Mouse (Mus musculus) heart, embryonic 11.5 days (tissue): Measurements from ENCODE around the gene Tmem74b. TPM values are rescaled to one million over a fixed set of nuclear protein-coding genes. Genes with fewer than 3 reads are reported as not detected.

ENCODE experiments used
- ATAC-seq: fragments of 200-750 bp; cut with Nextera tagmentation; replicated peaks from 2 replicates; pipeline ENCODE4 v1.8.0; 2017; ENCODE audit warnings: moderate library complexity; ENCODE audit not compliant: insufficient number of reproducible peaks, low FRiP score, low TSS enrichment
- H3K27ac ChIP-seq: fragments of 300-500 bp; sonication (generic); 2 replicates; pipeline ENCODE4 v1.5.1; 2014; ENCODE audit warnings: mild to moderate bottlenecking, low read depth, low read length
- H3K27me3 ChIP-seq: fragments of 300-500 bp; sonication (generic); 2 replicates; pipeline ENCODE4 v1.6.1; 2014; ENCODE audit warnings: mild to moderate bottlenecking, low read length, mixed read lengths; ENCODE audit not compliant: control insufficient read depth, insufficient read depth
- H3K36me3 ChIP-seq: fragments of 300-500 bp; sonication (generic); 2 replicates; pipeline ENCODE4 v1.6.1; 2014; ENCODE audit warnings: mild to moderate bottlenecking, low read length, moderate library complexity, mixed read lengths; ENCODE audit not compliant: control insufficient read depth, insufficient read depth
- H3K4me1 ChIP-seq: fragments of 300-500 bp; sonication (generic); 2 replicates; pipeline ENCODE4 v1.6.1; 2014; ENCODE audit warnings: low read length; ENCODE audit not compliant: control insufficient read depth, insufficient read depth
- H3K4me2 ChIP-seq: fragments of 300-500 bp; sonication (generic); 2 replicates; pipeline ENCODE4 v1.6.1; 2014; ENCODE audit warnings: mild to moderate bottlenecking, moderate library complexity
- H3K4me3 ChIP-seq: fragments of 300-500 bp; sonication (generic); 2 replicates; pipeline ENCODE4 v1.5.1; 2014; ENCODE audit warnings: low read depth, low read length
- H3K9ac ChIP-seq: fragments of 300-500 bp; sonication (generic); 2 replicates; pipeline ENCODE4 v1.6.1; 2014; ENCODE audit warnings: mild to moderate bottlenecking, low read depth, low read length, moderate library complexity
- H3K9me3 ChIP-seq: fragments of 300-500 bp; sonication (generic); replicated peaks from 2 replicates; pipeline ENCODE4 v1.6.1; 2016; ENCODE audit warnings: low read length; ENCODE audit not compliant: control insufficient read depth
- WGBS: fragments of 180-500 bp; shearing (Covaris S2); extraction: QIAGEN DNeasy Blood & Tissue Kit; methylation state at CpG from one replicate; pipeline ENCODE4 v1.1.7; 2014; ENCODE audit not compliant: insufficient replicate concordance; 5-methylcytosine and 5-hydroxymethylcytosine counted together
- polyA plus RNA-seq: library from polyadenylated mRNA; unstranded; fragments of >200 nt; fragmentation: Nextera tagmentation; extraction: Ambion mirVana; gene quantifications from 2 replicates; pipeline ENCODE4 v1.2.1, GENCODE M21; 2014

Tmem74b gene
- polyA plus RNA-seq, 1 experiment from 2014 or later = 1.4 TPM

GRCm38 (mm10) chr2:151702146-151702850 is 490 bp downstream of the Tmem74b start:
- Histone ChIP-seq H3K4me3 (peak overlapping the region; percentile 56), H3K4me2 (peak overlapping the region; percentile 86), H3K9me3 (no peaks in the 10 kb centered on the region), H3K27me3 (peaks cover 57% of the 10 kb centered on the region), H3K9ac (peak overlapping the region; percentile 72), H3K27ac (no peak overlapping the region), H3K4me1 (peaks cover 8% of the 10 kb centered on the region), H3K36me3 (no peaks in the 10 kb centered on the region)
- WGBS = under 1% methylated on average over 75 of the region's 97 CpGs
- peak; percentile 76 for ATAC-seq

DNA sequence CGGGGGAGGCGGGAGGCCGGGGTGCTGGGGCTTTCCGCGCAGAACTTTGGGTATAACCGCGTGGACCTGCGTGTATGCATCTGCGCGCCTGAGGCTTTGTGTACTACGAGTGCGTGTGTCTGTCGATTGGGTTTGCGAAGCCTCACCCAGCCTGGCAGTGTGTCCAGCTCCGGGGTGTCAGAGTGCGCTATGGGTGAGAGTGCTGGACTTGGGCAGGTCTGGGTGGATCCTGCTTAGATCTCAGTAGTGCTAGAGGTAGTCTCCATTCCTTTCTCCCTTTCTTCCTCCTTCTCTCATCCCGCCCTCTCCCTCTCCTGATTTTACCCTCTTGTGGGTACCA is 1.0 kb downstream of the Tmem74b start:
- ATAC-seq = peak; percentile 31
- Histone ChIP-seq H3K4me1 (peaks cover 8% of the 10 kb centered on the region), H3K9me3 (no peaks in the 10 kb centered on the region), H3K4me2 (peak overlapping the region; percentile 86), H3K27ac (no peak overlapping the region), H3K9ac (peak overlapping the region; percentile 72), H3K36me3 (no peaks in the 10 kb centered on the region), H3K4me3 (peak overlapping the region; percentile 56), H3K27me3 (peaks cover 59% of the 10 kb centered on the region)
- 3% methylated on average over 17 of the region's 17 CpGs for WGBS

DNA sequence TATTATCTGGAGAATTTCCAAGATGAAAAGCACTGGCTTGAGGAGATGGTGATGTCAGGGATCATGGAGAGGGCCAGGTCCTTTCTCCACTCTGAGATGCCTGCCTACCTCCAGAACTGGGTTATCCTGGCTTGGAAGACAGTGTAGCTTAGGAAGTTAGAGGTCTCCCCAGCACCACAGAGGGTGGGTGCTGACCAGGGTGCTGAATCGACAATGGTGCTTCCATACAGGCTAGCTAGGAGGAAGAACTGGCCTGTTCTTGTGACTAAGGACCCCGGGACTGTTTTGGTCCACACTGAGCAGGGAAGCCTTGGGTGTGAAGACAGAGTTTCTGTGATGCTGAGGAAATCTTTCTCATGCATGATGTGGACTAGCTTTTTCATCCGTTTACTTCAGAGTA is 10.8 kb downstream of the Tmem74b start:
- H3K9me3 ChIP-seq = no peaks in the 10 kb centered on the region
- H3K27ac ChIP-seq = no peak overlapping the region
- H3K9ac ChIP-seq = no peak overlapping the region
- 27% methylated on average over 3 of the region's 3 CpGs for WGBS
- no peak overlapping the region for H3K4me3 ChIP-seq
- no peaks in the 10 kb centered on the region; the same call in 1 of the 2 replicates for H3K27me3 ChIP-seq
- H3K36me3 ChIP-seq = peaks cover 5% of the 10 kb centered on the region; the same call in 1 of the 2 replicates
- no peak for ATAC-seq
- H3K4me1 ChIP-seq = no peaks in the 10 kb centered on the region
- H3K4me2 ChIP-seq = no peak overlapping the region

- 86% methylated on average over 4 of the region's 4 CpGs for WGBS
- Histone ChIP-seq H3K4me3 (no peak overlapping the region), H3K4me2 (no peak overlapping the region), H3K27ac (no peak overlapping the region), H3K9me3 (no peaks in the 10 kb centered on the region), H3K9ac (no peak overlapping the region), H3K27me3 (no peaks in the 10 kb centered on the region), H3K4me1 (no peaks in the 10 kb centered on the region), H3K36me3 (peaks cover 16% of the 10 kb centered on the region)
- no peak for ATAC-seq
These were observed 13.7 kb downstream of the Tmem74b start for GRCm38 (mm10) chr2:151715526-151715925.

- WGBS = 82% methylated on average over 2 of the region's 2 CpGs
- no peak overlapping the region for H3K9ac ChIP-seq
- H3K4me1 ChIP-seq = no peaks in the 10 kb centered on the region
- no peaks in the 10 kb centered on the region for H3K27me3 ChIP-seq
- H3K36me3 ChIP-seq = peaks cover 16% of the 10 kb centered on the region
- H3K4me3 ChIP-seq = no peak overlapping the region
- H3K9me3 ChIP-seq = no peaks in the 10 kb centered on the region
- H3K4me2 ChIP-seq = no peak overlapping the region
- ATAC-seq = no peak
- no peak overlapping the region for H3K27ac ChIP-seq
These were observed 14.7 kb downstream of the Tmem74b start for GRCm38 (mm10) chr2:151716318-151717055.

- no peak for ATAC-seq
- Histone ChIP-seq H3K4me2 (no peak overlapping the region), H3K4me1 (no peaks in the 10 kb centered on the region), H3K36me3 (peaks cover 19% of the 10 kb centered on the region), H3K9me3 (no peaks in the 10 kb centered on the region), H3K27me3 (no peaks in the 10 kb centered on the region), H3K27ac (no peak overlapping the region), H3K9ac (no peak overlapping the region), H3K4me3 (no peak overlapping the region)
- 84% methylated on average over 2 of the region's 2 CpGs for WGBS
These were observed 22.3 kb downstream of the Tmem74b start for GRCm38 (mm10) chr2:151724094-151724493.

GRCm38 (mm10) chr2:151733151-151733865 is 31.5 kb downstream of the Tmem74b start:
- 83% methylated on average over 8 of the region's 8 CpGs for WGBS
- Histone ChIP-seq H3K4me3 (no peak overlapping the region), H3K27me3 (no peaks in the 10 kb centered on the region), H3K4me2 (no peak overlapping the region), H3K36me3 (peaks cover 9% of the 10 kb centered on the region), H3K9ac (no peak overlapping the region), H3K9me3 (no peaks in the 10 kb centered on the region), H3K27ac (no peak overlapping the region), H3K4me1 (no peaks in the 10 kb centered on the region)
- no peak for ATAC-seq

- Histone ChIP-seq H3K4me1 (peaks cover 5% of the 10 kb centered on the region; the same call in 1 of the 2 replicates), H3K4me2 (no peak overlapping the region), H3K36me3 (peaks cover 6% of the 10 kb centered on the region), H3K4me3 (no peak overlapping the region), H3K27ac (no peak overlapping the region), H3K27me3 (no peaks in the 10 kb centered on the region), H3K9ac (no peak overlapping the region), H3K9me3 (no peaks in the 10 kb centered on the region)
- ATAC-seq = no peak
- WGBS = 89% methylated on average over 6 of the region's 6 CpGs
These were observed 33.6 kb downstream of the Tmem74b start for GRCm38 (mm10) chr2:151735422-151735821.
